31 mouse cellular contexts compared by ENCODE assay signal in genomic region chr16:38129171-38129570, GRCm38 (mm10). TPM values are rescaled to one million over a fixed set of nuclear protein-coding genes. Genes with fewer than 3 reads are reported as not detected.
DNase-seq lines count a peak whose midpoint lies in the region; ATAC-seq and TF ChIP-seq lines count a peak whose summit lies in the region.
"Had no signal": no experiment of that assay in that cellular context is flagged by ENCODE, and none has a peak within 500 bp of the region (broad histone marks: within the 10 kb centered on the region; RNA-seq: fewer than 3 reads in every experiment).

No protein-coding gene starts in this region.

- ATAC-seq in hindbrain, embryonic 12.5 days (ENCODE audit: low FRiP score): peak; percentile 56; the same call in 1 of the 2 replicates
- no peak for ATAC-seq in hindbrain, postnatal 0 days
- ATAC-seq: forebrain, embryonic 16.5 days; intestine, embryonic 15.5 days; lung, postnatal 0 days; midbrain, embryonic 15.5 days had no signal

- no peak overlapping the region for H3K4me3 ChIP-seq in hindbrain, embryonic 12.5 days
- no peak overlapping the region for H3K4me3 ChIP-seq in hindbrain, postnatal 0 days (ENCODE audit: low read length)
- H3K4me3 ChIP-seq: embryonic facial prominence, embryonic 12.5 days; heart, embryonic 13.5 days; hindbrain, embryonic 15.5 days; intestine, embryonic 15.5 days; layer of hippocampus, adult 2 months; liver, embryonic 13.5 days; midbrain, embryonic 10.5 days; midbrain, embryonic 15.5 days; neural tube, embryonic 12.5 days had no signal

- H3K4me2 ChIP-seq in hindbrain, embryonic 12.5 days (replicated peaks): no peak overlapping the region
- no peak overlapping the region for H3K4me2 ChIP-seq in hindbrain, postnatal 0 days (ENCODE audit: low read depth, low read length)
- H3K4me2 ChIP-seq: embryonic facial prominence, embryonic 12.5 days; heart, embryonic 13.5 days; hindbrain, embryonic 15.5 days; intestine, embryonic 15.5 days; liver, embryonic 13.5 days; midbrain, embryonic 15.5 days; neural tube, embryonic 12.5 days had no signal

- no peak for TF ChIP-seq CTCF in hindbrain, postnatal 0 days (IDR thresholded peaks at IDR 0.05; ENCODE audit: low read depth)

- H3K4me1 ChIP-seq in hindbrain, embryonic 12.5 days: peaks cover 41% of the 10 kb centered on the region
- H3K4me1 ChIP-seq in hindbrain, postnatal 0 days (ENCODE audit: insufficient read depth, low read length): peaks cover 6% of the 10 kb centered on the region; the same call in 1 of the 2 replicates

- no peaks in the 10 kb centered on the region for H3K36me3 ChIP-seq in hindbrain, embryonic 12.5 days
- H3K36me3 ChIP-seq in hindbrain, postnatal 0 days (ENCODE audit: insufficient read depth, low read length): no peaks in the 10 kb centered on the region
- H3K36me3 ChIP-seq: embryonic facial prominence, embryonic 12.5 days; heart, embryonic 13.5 days; hindbrain, embryonic 15.5 days; intestine, embryonic 15.5 days; liver, embryonic 13.5 days; midbrain, embryonic 15.5 days; neural tube, embryonic 12.5 days had no signal

- WGBS in hindbrain, embryonic 12.5 days: 80% methylated on average over 5 of the region's 5 CpGs
- WGBS in hindbrain, postnatal 0 days: 71% methylated on average over 5 of the region's 5 CpGs

- no peaks in the 10 kb centered on the region for H3K27me3 ChIP-seq in hindbrain, embryonic 12.5 days
- H3K27me3 ChIP-seq in hindbrain, postnatal 0 days (ENCODE audit: insufficient read depth, low read length): no peaks in the 10 kb centered on the region
- H3K27me3 ChIP-seq: embryonic facial prominence, embryonic 12.5 days; heart, embryonic 13.5 days; hindbrain, embryonic 15.5 days; intestine, embryonic 15.5 days; liver, embryonic 13.5 days; midbrain, embryonic 15.5 days; neural tube, embryonic 12.5 days had no signal

- DNase-seq in hindbrain, postnatal 0 days (ENCODE audit: low spot score): no peak
- DNase-seq in CD4-positive helper T cell, adult 2 months (ENCODE audit: low read depth, low spot score): peak; percentile 23
- peak; percentile 71 for DNase-seq in R1 (ENCODE audit: low read depth, low spot score)
- DNase-seq in naive thymus-derived CD4-positive, alpha-beta T cell, adult 2 months (ENCODE audit: low read depth): peak; percentile 36
- DNase-seq in layer of hippocampus, adult 18-20 months (ENCODE audit: low spot score in 2 of 2): no peak
- DNase-seq in cerebellum, postnatal 10 days: no peak
- DNase-seq: adrenal gland, postnatal 10 days; cerebellum, adult 11 months; cerebellum, adult 9-10 months; embryo, embryonic 11 days; heart, postnatal 10 days; kidney, adult 2 months; kidney, postnatal 14 days; left cerebral cortex, postnatal 4 days; liver, embryonic 13.5 days; lung, adult 18-20 months; right cerebral cortex, adult 18-20 months; spleen, adult 18-20 months; thymus, postnatal 25 days had no signal

- no peak overlapping the region for H3K27ac ChIP-seq in hindbrain, embryonic 12.5 days
- no peak overlapping the region for H3K27ac ChIP-seq in hindbrain, postnatal 0 days
- H3K27ac ChIP-seq: embryonic facial prominence, embryonic 12.5 days; heart, embryonic 13.5 days; hindbrain, embryonic 15.5 days; intestine, embryonic 15.5 days; layer of hippocampus, adult 2 months; liver, embryonic 13.5 days; macrophage; midbrain, embryonic 10.5 days; midbrain, embryonic 15.5 days; neural tube, embryonic 12.5 days had no signal

- H3K9me3 ChIP-seq in hindbrain, embryonic 12.5 days (replicated peaks): no peaks in the 10 kb centered on the region
- no peaks in the 10 kb centered on the region for H3K9me3 ChIP-seq in hindbrain, postnatal 0 days (ENCODE audit: low read length)
- H3K9me3 ChIP-seq: embryonic facial prominence, embryonic 12.5 days; heart, embryonic 13.5 days; hindbrain, embryonic 15.5 days; intestine, embryonic 15.5 days; liver, embryonic 13.5 days; midbrain, embryonic 10.5 days; midbrain, embryonic 15.5 days; neural tube, embryonic 12.5 days had no signal

- no peak overlapping the region for H3K9ac ChIP-seq in hindbrain, embryonic 12.5 days
- no peak overlapping the region for H3K9ac ChIP-seq in hindbrain, postnatal 0 days (replicated peaks; ENCODE audit: low read length)
- H3K9ac ChIP-seq: embryonic facial prominence, embryonic 12.5 days; heart, embryonic 13.5 days; hindbrain, embryonic 15.5 days; intestine, embryonic 15.5 days; liver, embryonic 13.5 days; midbrain, embryonic 15.5 days; neural tube, embryonic 12.5 days had no signal

RNA-seq across cellular contexts. Expression of gene Gsk3b, which starts 40.4 kb away (rescaled TPM):
- polyA plus RNA-seq in hindbrain, embryonic 12.5 days (2016; fragmentation: Nextera tagmentation; extraction: Ambion mirVana): 139 and 145 TPM in 2 replicates
- total RNA-seq in hindbrain, postnatal 0 days (2014; rRNA removed): 112 and 129 TPM in 2 replicates
- 142 and 149 TPM in 2 replicates for polyA plus RNA-seq in hindbrain, postnatal 0 days (2015; fragmentation: Nextera tagmentation; extraction: Ambion mirVana)
- 100 to 1,000 TPM; 145 to 146 TPM for total RNA-seq in layer of hippocampus, adult 18-20 months (2021)

Comparison
In these comparisons a context has a peak if more than half of its experiments do, and no peak if none do; other contexts are left out.
1. DNase-seq: peak in CD4-positive helper T cell, adult 2 months (single experiment), R1 (single experiment) and naive thymus-derived CD4-positive, alpha-beta T cell, adult 2 months (single experiment); none in hindbrain, postnatal 0 days (single experiment), layer of hippocampus, adult 18-20 months (0 of 2) and cerebellum, postnatal 10 days (0 of 2).